Mouse (Mus musculus): ENCODE measurements at regions not wholly inside any gene's neighbourhood (a gene's known extent, or its start where the extent isn't known, plus 50 kb on each side); places are given as distances from the start of the nearest gene placed in this dataset.

- no peak for TF ChIP-seq TCF12 (IDR thresholded peaks at IDR 0.05; ENCODE audit: low read depth, low read length)
- TF ChIP-seq CTCF (IDR thresholded peaks at IDR 0.05 in 2 of 3, conservative IDR thresholded peaks at IDR 0.05 in 1 of 3; ENCODE audit: control insufficient read depth in 1 of 3, insufficient read depth in 1 of 3, low read depth in 2 of 3, low read length in 3 of 3, poor library complexity in 1 of 3, severe bottlenecking in 1 of 3): no peak
- no peak for TF ChIP-seq ZNF384 (IDR thresholded peaks at IDR 0.05; ENCODE audit: low read depth, low read length)
- no peak for TF ChIP-seq ZC3H11A (IDR thresholded peaks at IDR 0.05; ENCODE audit: low read depth, low read length)
- TF ChIP-seq CHD2 (IDR thresholded peaks at IDR 0.05; ENCODE audit: low read length): no peak
- no peak for TF ChIP-seq USF2 (IDR thresholded peaks at IDR 0.05; ENCODE audit: borderline replicate concordance in 1 of 2, insufficient read depth in 1 of 2, low read depth in 1 of 2, low read length in 2 of 2)
- TF ChIP-seq POLR2A (IDR thresholded peaks at IDR 0.05; ENCODE audit: control insufficient read depth in 1 of 2, insufficient read depth in 1 of 2, low read depth in 1 of 2, low read length in 2 of 2, poor library complexity in 1 of 2): no peak
- no peak for TF ChIP-seq ELF1 (IDR thresholded peaks at IDR 0.05; ENCODE audit: low read depth, low read length)
These were observed 873.9 kb downstream of the Kcnma1 start for GRCm38 (mm10) chr14:23140385-23140784.

Measured in MEL (cell line).